Mouse (Mus musculus) gastrocnemius, adult 18-20 months (tissue): Measurements from ENCODE around the gene Arntl. TPM values are rescaled to one million over a fixed set of nuclear protein-coding genes. Genes with fewer than 3 reads are reported as not detected.

Experiments
- DNase-seq: peaks from one replicate; pipeline ENCODE4 v3.0.0; 2021; ENCODE audit warnings: low spot score
- long read RNA-seq, 2 experiments: library from polyadenylated mRNA; stranded (forward); transcript quantifications; one replicate each; pipeline ENCODE4 v2.0.0; 2021
- total RNA-seq, 2 experiments: library from RNA; stranded (reverse); gene quantifications; 2 replicates each; pipeline ENCODE4 v1.2.3; 2021

Arntl gene
- 10 to 100 TPM; 21.9 to 31.8 TPM for total RNA-seq
- long read RNA-seq, experiment 1, transcript Arntl-201 (20 exons, 2,908 nt): major isoform, 17 of 42 reads
- long read RNA-seq, experiment 1, partial matches to known transcripts: 3 of 42 reads
- long read RNA-seq, experiment 1, other reads (novel, unspliced or antisense): 22 of 42 reads
- long read RNA-seq, experiment 2, transcript Arntl-201 (20 exons, 2,908 nt): major isoform, 21 of 51 reads
- long read RNA-seq, experiment 2, partial matches to known transcripts: 2 of 51 reads
- long read RNA-seq, experiment 2, other reads (novel, unspliced or antisense): 28 of 51 reads

- peak; percentile 98 for DNase-seq
Measured at GRCm38 (mm10) chr7:113206644-113207470, at the start of gene Arntl. Gene Arntl, plus strand, starts transcription at chr7:113207465.

DNA sequence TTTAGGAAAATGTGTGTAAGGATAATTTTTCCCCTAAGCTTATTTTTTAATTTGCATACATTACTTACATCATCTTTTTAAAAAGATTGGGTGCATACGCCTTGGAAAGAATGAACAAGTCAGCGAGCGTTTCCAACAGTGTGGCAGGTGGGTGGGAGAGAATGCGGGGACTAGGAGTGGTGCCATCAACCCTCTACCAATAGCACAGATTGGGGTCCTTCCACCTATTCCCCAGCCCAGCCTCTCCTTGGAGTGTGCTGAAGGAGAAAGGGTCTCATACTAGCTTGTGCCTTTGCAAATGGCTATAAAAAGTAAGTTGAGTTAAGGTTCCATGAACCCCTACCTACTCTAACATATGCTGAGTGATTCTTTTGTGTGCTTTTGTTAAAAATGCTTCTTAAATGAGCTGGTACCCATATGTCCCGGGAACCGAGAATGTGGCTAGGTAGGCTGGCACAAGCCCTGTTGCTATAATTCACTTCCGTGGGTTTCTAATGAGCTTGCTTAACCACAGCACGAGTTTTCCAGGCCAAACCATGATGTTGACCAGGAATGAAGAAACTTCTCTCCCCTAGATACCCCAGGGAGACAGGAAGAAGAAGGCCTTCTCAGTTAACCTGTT is 46.1 kb upstream of the Arntl start:
- DNase-seq: no peak

GRCm38 (mm10) chr7:113164719-113165118 is 42.5 kb upstream of the Arntl start:
- DNase-seq: no peak

DNA sequence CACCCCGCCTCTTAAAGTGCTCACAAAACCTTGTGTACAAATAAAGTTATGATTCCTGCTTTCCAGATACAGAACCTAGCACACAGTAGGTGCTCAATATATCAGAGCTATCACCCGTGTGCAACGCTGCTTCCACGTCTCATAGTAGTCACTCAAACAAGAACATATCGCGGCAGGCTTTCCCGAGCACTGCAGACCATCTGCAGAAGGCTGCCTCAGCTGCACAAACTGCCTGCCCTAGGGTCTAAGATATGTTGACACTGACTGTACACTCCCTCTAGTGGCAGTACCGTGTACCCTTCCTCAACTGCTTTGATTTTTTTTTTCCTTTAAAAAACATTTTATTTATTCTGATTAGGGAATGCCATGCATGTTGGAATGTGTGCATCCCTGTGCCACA is 40.2 kb upstream of the Arntl start:
- peak; percentile 42 for DNase-seq

GRCm38 (mm10) chr7:113168609-113169008 is 38.7 kb upstream of the Arntl start:
- DNase-seq: no peak

- DNase-seq: peak; percentile 57
Measured at GRCm38 (mm10) chr7:113172425-113172824, 34.8 kb upstream of the Arntl start.

GRCm38 (mm10) chr7:113175481-113175880 is 31.8 kb upstream of the Arntl start:
- DNase-seq: no peak

DNA sequence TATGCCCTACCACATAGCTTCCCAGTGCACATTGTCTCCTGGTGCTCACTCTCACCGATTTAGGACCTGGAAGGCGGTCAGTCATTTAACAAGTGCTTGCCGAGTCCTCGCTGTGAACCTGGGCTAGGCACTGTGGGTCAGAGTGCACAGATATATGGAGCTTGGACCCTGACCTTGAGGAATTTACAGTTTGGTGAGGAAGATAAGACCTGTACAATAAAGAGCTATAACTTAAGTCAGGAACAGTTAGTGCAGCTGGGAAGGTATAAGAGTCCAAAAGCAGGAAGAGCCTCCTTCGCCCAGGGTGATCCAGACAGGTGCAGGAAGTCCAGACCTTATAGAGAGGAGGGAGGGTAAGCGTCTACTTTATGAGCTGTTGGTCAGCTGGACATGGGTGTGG is 29.2 kb upstream of the Arntl start:
- DNase-seq: no peak

DNA sequence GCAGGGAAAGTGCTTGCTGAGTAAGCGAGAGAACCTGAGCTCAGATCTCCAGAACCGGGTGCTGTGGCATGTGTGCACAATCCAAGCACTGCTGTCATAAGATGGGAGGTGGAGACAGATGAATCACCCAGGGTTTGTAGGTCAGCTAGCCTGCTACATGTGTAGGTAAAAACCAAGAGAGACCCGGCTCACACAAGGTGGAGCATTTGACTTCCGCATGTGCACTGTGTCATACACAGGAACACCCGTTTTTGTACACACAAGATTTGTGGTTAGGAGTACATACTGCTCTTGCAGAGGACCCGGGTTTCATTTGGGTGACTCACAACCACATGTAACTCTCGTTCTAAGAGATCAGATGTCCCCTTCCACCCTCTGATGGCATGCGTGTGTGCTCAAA is 23.5 kb upstream of the Arntl start:
- DNase-seq: no peak

DNA sequence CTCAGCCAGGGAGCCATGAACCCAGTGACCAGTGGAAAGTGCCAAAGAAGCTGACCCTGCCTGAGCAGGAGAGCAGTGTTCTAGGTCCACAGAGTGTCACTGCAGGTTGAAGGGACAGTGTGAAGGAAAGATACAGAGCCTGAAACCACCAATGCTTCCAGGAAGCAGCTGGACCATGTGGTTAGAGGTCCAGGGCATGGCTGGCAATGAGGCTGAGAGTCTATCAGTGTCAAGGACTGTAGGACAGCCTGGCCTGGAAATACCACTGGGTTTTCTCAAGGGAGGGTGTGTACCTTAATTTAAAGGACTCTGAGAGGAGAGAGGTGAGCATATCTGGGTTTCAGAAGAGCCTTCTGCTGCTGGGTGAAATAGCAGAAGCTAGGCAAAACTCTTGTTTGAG is 22.2 kb upstream of the Arntl start:
- no peak for DNase-seq

GRCm38 (mm10) chr7:113186041-113186800 is 21.0 kb upstream of the Arntl start:
- DNase-seq: peak; percentile 54

GRCm38 (mm10) chr7:113188091-113188490 is 19.2 kb upstream of the Arntl start:
- DNase-seq: no peak

GRCm38 (mm10) chr7:113188566-113188965 is 18.7 kb upstream of the Arntl start:
- DNase-seq: no peak

- no peak for DNase-seq
Measured at GRCm38 (mm10) chr7:113191787-113192186, 15.5 kb upstream of the Arntl start.

DNA sequence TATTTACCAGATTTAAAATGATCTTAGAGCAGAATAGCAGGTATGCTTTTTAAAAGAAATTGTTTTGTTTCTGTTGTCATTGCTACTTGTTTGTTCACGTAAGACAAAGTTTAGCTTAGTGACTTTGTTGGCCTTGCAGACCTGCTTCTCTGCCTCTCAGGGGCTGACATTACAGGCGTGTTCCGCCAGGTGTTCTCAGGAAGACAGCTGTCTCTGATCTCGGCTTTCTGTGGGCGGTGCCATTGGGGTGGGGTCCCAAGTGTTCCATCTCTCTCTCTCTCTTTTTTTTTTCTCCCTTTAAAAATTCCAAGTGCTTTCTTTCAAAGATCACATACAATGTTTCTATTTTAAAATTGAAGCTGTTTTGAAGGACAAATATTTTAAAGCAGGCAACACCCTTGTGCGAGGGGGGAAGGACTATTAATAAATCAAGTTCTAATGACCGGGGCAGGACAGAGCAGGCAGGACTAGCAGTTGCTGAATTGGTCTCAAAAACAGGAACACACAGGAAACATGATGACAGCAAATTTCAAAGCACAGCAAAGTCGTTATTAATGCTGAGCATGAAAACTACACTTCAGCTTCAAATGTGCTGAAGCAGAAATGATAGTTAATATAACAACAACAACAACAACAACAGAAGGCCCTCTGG is 14.4 kb upstream of the Arntl start:
- no peak for DNase-seq

DNA sequence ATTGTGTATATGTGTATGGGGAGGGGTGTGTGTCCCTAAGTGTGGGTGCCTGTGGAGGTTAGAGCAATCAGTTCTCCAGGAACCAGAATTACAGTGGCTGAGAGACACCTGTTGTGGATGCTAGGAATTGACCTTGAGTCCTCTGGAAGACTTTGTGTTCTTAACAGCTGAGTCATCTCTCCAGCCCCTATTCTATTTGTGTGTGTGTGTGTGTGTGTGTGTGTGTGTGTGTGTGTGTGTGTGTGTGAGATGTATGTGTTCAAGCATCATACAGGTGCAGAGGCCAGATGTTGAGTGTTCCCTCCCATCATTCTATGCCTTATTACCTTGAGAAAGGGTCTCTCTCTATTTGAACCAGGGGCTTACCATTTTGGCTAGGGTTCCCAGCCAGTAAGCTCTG is 13.4 kb upstream of the Arntl start:
- DNase-seq: no peak

- DNase-seq: no peak
Measured at GRCm38 (mm10) chr7:113195271-113195670, 12.0 kb upstream of the Arntl start.

- DNase-seq: no peak
Measured at GRCm38 (mm10) chr7:113196171-113196570, 11.1 kb upstream of the Arntl start.

- no peak for DNase-seq
Measured at GRCm38 (mm10) chr7:113197161-113197775, 10.0 kb upstream of the Arntl start.

- DNase-seq: peak; percentile 72
Measured at GRCm38 (mm10) chr7:113201584-113201983, 5.7 kb upstream of the Arntl start.
